Mouse (Mus musculus): ENCODE data around the gene Fa2h.

The Fa2h gene

DNA sequence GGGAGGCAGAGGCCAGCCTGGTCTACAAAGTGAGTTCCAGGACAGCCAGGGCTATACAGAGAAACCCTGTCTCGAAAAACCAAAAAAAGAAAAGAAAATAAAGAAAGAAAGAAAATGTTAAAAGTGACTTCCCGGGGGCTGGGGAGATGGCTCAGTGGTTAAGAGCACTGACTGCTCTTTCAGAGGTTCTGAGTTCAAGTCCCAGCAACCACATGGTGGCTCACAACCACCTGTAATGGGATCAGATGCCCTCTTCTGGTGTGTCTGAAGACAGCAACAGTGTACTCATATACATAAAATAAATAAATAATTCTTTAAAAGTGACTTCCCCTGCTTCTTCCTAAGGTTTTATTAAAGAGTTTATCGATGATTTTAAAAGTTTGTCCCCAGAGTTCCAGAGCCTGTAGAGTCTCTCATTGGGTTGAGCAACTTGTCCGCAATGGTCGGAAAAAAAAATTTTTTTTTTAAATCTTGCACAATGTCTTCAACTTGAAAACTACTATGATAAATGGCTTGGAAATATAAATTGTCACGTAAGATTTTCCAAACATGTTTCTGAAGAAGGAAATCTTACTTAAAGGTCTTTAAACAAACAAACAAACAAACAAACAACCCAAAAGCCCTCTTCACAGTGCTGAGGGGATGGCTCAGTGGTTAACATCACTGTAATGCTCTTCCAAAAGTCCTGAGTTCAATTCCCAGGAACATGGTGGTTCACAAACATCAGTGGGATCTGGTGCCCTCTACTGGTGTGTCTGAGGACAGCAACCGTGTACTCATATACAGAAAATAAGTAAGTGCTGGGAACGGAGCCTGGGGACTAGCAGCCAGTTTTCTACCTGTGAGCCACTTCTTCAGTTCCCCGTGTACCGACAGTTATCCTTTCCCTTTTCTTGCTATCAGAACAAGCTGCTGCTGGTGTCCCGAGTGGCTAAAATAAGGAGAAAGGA, 92.8 kb downstream of the Fa2h start:
- DNase-seq (ENCODE audit: inconsistent age in 2 of 2, low spot score in 1 of 2): peak in 1 of 2 experiments; percentile 73

- DNase-seq (ENCODE audit: inconsistent age in 2 of 2, low spot score in 1 of 2): peak; percentile 98
Measured at GRCm38 (mm10) chr8:111299821-111300568, 93.6 kb downstream of the Fa2h start, which contains the start of gene Rfwd3. TSS of gene Rfwd3 (minus strand) at chr8:111300222.

GRCm38 (mm10) chr8:111299363-111299820, 94.2 kb downstream of the Fa2h start:
- peak; percentile 62 to 85 for DNase-seq (ENCODE audit: inconsistent age in 2 of 2, low spot score in 1 of 2)

DNA sequence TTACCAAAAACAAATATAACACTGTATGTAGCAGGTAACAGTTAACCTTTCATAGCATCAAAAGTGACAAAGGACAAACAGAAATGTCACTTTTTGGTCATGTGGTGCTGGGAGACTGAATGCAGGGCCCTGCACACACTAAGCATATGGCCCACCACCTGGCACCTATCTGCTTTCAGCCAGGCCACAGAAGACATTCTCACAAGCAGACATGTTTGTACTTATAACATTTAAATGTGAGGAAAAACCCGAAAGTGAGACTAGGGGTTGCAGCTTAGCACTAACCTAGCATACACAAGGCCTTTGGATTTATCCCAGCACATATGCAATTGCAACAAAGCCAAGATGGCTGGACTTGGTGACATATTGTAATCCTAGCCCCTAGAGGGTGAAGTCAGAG, 95.6 kb downstream of the Fa2h start:
- no peak for DNase-seq (ENCODE audit: inconsistent age in 2 of 2, low spot score in 1 of 2)

Data from adrenal gland, adult (tissue).